Mouse (Mus musculus) kidney, embryonic 15.5 days (tissue): Measurements from ENCODE around the gene Olfr1177-ps. TPM values are rescaled to one million over a fixed set of nuclear protein-coding genes. Genes with fewer than 3 reads are reported as not detected.

ENCODE experiments used
- ATAC-seq: fragments of 200-750 bp; cut with Nextera tagmentation; replicated peaks from 2 replicates; pipeline ENCODE4 v1.8.0; 2017; ENCODE audit warnings: moderate TSS enrichment; ENCODE audit not compliant: low FRiP score
- H3K27ac ChIP-seq: fragments of 300-500 bp; sonication (generic); 2 replicates; pipeline ENCODE4 v1.5.1; 2015; ENCODE audit warnings: mild to moderate bottlenecking, inconsistent platforms
- H3K27me3 ChIP-seq: fragments of 300-500 bp; sonication (generic); 2 replicates; pipeline ENCODE4 v1.6.1; 2015; ENCODE audit warnings: inconsistent platforms
- H3K36me3 ChIP-seq: fragments of 300-500 bp; sonication (generic); 2 replicates; pipeline ENCODE4 v1.6.1; 2015; ENCODE audit warnings: inconsistent platforms
- H3K4me1 ChIP-seq: fragments of 300-500 bp; sonication (generic); 2 replicates; pipeline ENCODE4 v1.6.1; 2015; ENCODE audit warnings: inconsistent platforms
- H3K4me2 ChIP-seq: fragments of 300-500 bp; sonication (generic); 2 replicates; pipeline ENCODE4 v1.6.1; 2015; ENCODE audit warnings: moderate library complexity, mild to moderate bottlenecking, inconsistent platforms
- H3K4me3 ChIP-seq: fragments of 300-500 bp; sonication (generic); replicated peaks from 2 replicates; pipeline ENCODE4 v1.5.1; 2015; ENCODE audit warnings: mild to moderate bottlenecking, inconsistent platforms
- H3K9ac ChIP-seq: fragments of 300-500 bp; sonication (generic); 2 replicates; pipeline ENCODE4 v1.6.1; 2015; ENCODE audit warnings: mild to moderate bottlenecking, inconsistent platforms
- H3K9me3 ChIP-seq: fragments of 300-500 bp; sonication (generic); replicated peaks from 2 replicates; pipeline ENCODE4 v1.6.1; 2016; ENCODE audit warnings: inconsistent platforms
- WGBS: fragments of 180-500 bp; shearing (Covaris S2); methylation state at CpG from one replicate; pipeline ENCODE4 v1.1.7; 2015; ENCODE audit warnings: mixed read lengths; 5-methylcytosine and 5-hydroxymethylcytosine counted together
- polyA plus RNA-seq: library from polyadenylated mRNA; unstranded; fragments of >200 nt; fragmentation: Nextera tagmentation; extraction: Ambion mirVana; gene quantifications from 2 replicates; pipeline ENCODE4 v1.2.1, GENCODE M21; 2015

Olfr1177-ps gene
- not detected in 2 replicates for polyA plus RNA-seq

DNA sequence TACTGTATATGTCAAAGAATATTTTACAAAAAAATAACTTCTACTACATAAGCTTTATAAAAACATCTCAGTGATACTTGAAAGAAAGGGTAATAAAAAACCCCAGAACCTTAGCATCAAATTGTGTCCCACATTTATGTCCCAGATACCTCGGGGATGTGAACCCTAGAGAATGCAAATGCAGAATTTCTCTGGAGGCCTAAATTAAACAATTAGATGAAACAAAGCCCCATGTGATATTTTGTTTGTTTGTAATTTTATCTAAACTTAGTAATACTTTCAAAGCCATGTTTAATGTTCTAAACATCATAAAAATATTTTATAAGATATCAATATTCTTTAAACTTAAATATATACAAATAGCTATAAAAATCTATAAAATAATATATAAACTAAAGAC lies at the start of gene Olfr1177-ps:
Olfr1177-ps (minus strand) TSS at position 101 of the 400 bp plus-strand sequence.
- H3K4me1 ChIP-seq: no peaks in the 10 kb centered on the region
- H3K4me3 ChIP-seq: no peak within 1 kb of the TSS
- H3K9me3 ChIP-seq: no peaks in the 10 kb centered on the region
- no peak within 1 kb of the TSS for H3K27ac ChIP-seq
- no peak for ATAC-seq
- H3K4me2 ChIP-seq: no peak within 1 kb of the TSS
- H3K9ac ChIP-seq: no peak within 1 kb of the TSS
- no peaks in the 10 kb centered on the region for H3K27me3 ChIP-seq
- 76% methylated on average over 1 of the region's 1 CpGs for WGBS
- no peaks in the 10 kb centered on the region for H3K36me3 ChIP-seq

DNA sequence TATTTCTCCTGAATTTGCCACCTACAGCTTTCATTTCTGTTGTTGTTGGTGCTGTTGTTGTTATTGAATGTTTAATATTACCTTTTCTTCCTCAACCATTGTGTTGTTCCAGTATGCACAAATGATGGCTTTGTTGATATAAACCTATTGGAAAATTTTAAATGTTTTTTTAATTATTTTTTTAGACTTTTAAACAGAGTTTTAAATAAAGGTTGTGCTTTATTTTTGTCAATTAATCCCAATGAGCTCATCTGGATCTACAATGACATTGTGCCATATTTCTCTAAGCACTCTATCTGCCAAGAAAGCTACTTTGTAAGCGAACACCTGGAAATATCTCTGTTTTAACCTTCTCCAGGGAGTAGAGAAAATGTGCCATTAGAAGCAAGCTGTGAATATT lies 40.5 kb upstream of the Olfr1177-ps start, which contains the start of gene Olfr1178:
Olfr1178 (plus strand) TSS at position 301 of the 400 bp plus-strand sequence.
- Histone ChIP-seq H3K4me2 (no peak within 1 kb of the TSS), H3K27ac (no peak within 1 kb of the TSS), H3K4me1 (no peaks in the 10 kb centered on the region), H3K27me3 (no peaks in the 10 kb centered on the region), H3K36me3 (no peaks in the 10 kb centered on the region), H3K4me3 (no peak within 1 kb of the TSS), H3K9ac (no peak within 1 kb of the TSS), H3K9me3 (no peaks in the 10 kb centered on the region)
- 82% methylated on average over 1 of the region's 1 CpGs for WGBS
- ATAC-seq: no peak

DNA sequence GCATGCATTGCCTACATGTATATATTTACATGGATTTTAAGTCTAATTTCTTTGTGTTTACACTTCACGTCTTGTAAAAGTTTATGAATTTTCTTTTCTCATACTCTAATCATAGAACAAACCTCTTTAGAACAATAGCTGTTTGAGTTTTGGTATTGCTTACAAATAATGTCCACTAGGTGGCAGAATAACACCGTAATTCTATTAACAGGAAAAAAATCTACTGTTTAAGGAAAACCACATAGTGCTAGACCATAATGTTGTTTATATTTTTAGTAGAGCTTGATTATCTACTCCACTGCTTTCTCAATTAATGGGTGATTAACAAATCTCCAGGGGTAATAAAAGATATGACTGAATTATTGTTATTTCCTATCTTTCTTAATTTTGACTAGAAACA lies 10.0 kb upstream of the Olfr1177-ps start:
- 3% methylated on average over 2 of the region's 2 CpGs for WGBS
- Histone ChIP-seq H3K4me2 (no peak overlapping the region), H3K9me3 (no peaks in the 10 kb centered on the region), H3K4me1 (no peaks in the 10 kb centered on the region), H3K36me3 (no peaks in the 10 kb centered on the region), H3K27ac (no peak overlapping the region), H3K27me3 (no peaks in the 10 kb centered on the region), H3K4me3 (no peak overlapping the region), H3K9ac (no peak overlapping the region)
- no peak for ATAC-seq

DNA sequence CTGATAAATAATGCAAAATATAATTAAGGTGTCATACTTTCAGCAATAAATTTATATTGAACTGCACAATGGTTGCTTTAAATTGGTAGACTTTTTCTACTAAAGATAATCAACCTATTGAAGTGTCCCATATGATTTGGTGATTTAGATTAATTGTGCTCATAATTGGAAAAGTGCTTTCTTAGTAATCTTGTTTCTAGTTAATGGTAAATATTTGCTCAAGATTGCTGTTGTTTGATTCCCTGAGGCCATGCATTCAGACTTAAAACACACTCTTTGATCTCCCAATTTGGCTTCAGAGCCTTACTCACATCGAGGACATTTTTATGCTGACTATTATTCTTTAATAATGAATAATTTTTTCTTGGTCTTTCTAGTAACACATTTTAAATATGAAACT lies 9.9 kb downstream of the Olfr1177-ps start, which contains the start of gene Olfr1176:
Olfr1176 (plus strand) TSS at position 301 of the 400 bp plus-strand sequence.
- Histone ChIP-seq H3K9ac (no peak within 1 kb of the TSS), H3K9me3 (no peaks in the 10 kb centered on the region), H3K27ac (no peak within 1 kb of the TSS), H3K27me3 (no peaks in the 10 kb centered on the region), H3K36me3 (no peaks in the 10 kb centered on the region), H3K4me2 (no peak within 1 kb of the TSS), H3K4me3 (no peak within 1 kb of the TSS), H3K4me1 (no peaks in the 10 kb centered on the region)
- ATAC-seq: no peak
- 80% methylated on average over 1 of the region's 1 CpGs for WGBS

GRCm38 (mm10) chr2:88327115-88327514 lies 19.2 kb downstream of the Olfr1177-ps start, which contains the start of gene Olfr1175-ps:
Gene Olfr1175-ps (minus strand): TSS chr2:88327215.
- no peak within 1 kb of the TSS for H3K4me3 ChIP-seq
- H3K9ac ChIP-seq: no peak within 1 kb of the TSS
- no peak within 1 kb of the TSS for H3K27ac ChIP-seq
- no peaks in the 10 kb centered on the region for H3K9me3 ChIP-seq
- H3K27me3 ChIP-seq: no peaks in the 10 kb centered on the region
- H3K4me1 ChIP-seq: no peaks in the 10 kb centered on the region
- 84% methylated on average over 2 of the region's 2 CpGs for WGBS
- no peak for ATAC-seq
- no peaks in the 10 kb centered on the region for H3K36me3 ChIP-seq
- H3K4me2 ChIP-seq: no peak within 1 kb of the TSS

DNA sequence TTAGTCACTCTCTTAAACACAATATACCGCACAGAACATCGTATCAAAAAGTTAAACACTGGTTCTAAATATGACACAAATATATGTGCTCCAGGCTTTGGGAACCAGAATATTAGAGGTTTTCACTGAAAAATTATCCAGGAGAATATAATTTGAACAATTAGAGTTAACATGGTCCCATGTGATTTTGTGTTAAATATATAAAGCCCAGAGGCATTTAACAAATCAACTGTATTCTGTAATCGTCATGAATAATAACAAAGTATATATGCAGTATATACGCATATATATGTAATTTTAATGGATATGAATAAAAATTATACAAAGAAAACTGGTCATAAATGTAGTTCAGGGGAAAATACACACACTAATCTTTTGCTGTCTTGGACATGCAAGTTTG lies 31.3 kb downstream of the Olfr1177-ps start, which contains the start of gene Olfr1174-ps:
Olfr1174-ps (minus strand) TSS at position 101 of the 400 bp plus-strand sequence.
- no peaks in the 10 kb centered on the region for H3K27me3 ChIP-seq
- ATAC-seq: no peak
- 92% methylated on average over 4 of the region's 4 CpGs for WGBS
- H3K4me2 ChIP-seq: no peak within 1 kb of the TSS
- H3K4me1 ChIP-seq: no peaks in the 10 kb centered on the region
- H3K9me3 ChIP-seq: no peaks in the 10 kb centered on the region
- no peaks in the 10 kb centered on the region for H3K36me3 ChIP-seq
- H3K27ac ChIP-seq: no peak within 1 kb of the TSS
- no peak within 1 kb of the TSS for H3K9ac ChIP-seq
- no peak within 1 kb of the TSS for H3K4me3 ChIP-seq

Other genes with a start within 250 kb of the Olfr1177-ps start
- not detected in 2 replicates for gene Olfr1166, start 218.2 kb downstream of the Olfr1177-ps start, polyA plus RNA-seq
- gene Olfr1167, start 191.3 kb downstream of the Olfr1177-ps start, polyA plus RNA-seq: not detected in 2 replicates
- not detected in 2 replicates for gene Olfr1168, start 164.6 kb downstream of the Olfr1177-ps start, polyA plus RNA-seq
- not detected in 2 replicates for gene Olfr1170, start 118.2 kb downstream of the Olfr1177-ps start, polyA plus RNA-seq
- not detected in 2 replicates for gene Olfr1173, start 66.6 kb downstream of the Olfr1177-ps start, polyA plus RNA-seq
- gene Olfr1174-ps, start 31.4 kb downstream of the Olfr1177-ps start, polyA plus RNA-seq: not detected in 2 replicates
- gene Olfr1175-ps, start 19.3 kb downstream of the Olfr1177-ps start, polyA plus RNA-seq: not detected in 2 replicates
- gene Olfr1176, start 9.8 kb downstream of the Olfr1177-ps start, polyA plus RNA-seq: not detected in 2 replicates
- not detected in 2 replicates for gene Olfr1178, start 40.6 kb upstream of the Olfr1177-ps start, polyA plus RNA-seq
- gene Olfr1179, start 60.0 kb upstream of the Olfr1177-ps start, polyA plus RNA-seq: not detected in 2 replicates
- not detected in 2 replicates for gene Olfr1180, start 72.7 kb upstream of the Olfr1177-ps start, polyA plus RNA-seq
- gene Olfr1181, start 79.7 kb upstream of the Olfr1177-ps start, polyA plus RNA-seq: not detected in 2 replicates
- not detected in 2 replicates for gene Gm13757, start 102.6 kb upstream of the Olfr1177-ps start, polyA plus RNA-seq
- gene Olfr1183, start 108.4 kb upstream of the Olfr1177-ps start, polyA plus RNA-seq: not detected in 2 replicates
- not detected in 2 replicates for gene Olfr1184, start 137.1 kb upstream of the Olfr1177-ps start, polyA plus RNA-seq
- gene Olfr1185-ps1, start 146.8 kb upstream of the Olfr1177-ps start, polyA plus RNA-seq: not detected in 2 replicates
- not detected in 2 replicates for gene Olfr1186, start 172.1 kb upstream of the Olfr1177-ps start, polyA plus RNA-seq
- gene Olfr1188, start 210.4 kb upstream of the Olfr1177-ps start, polyA plus RNA-seq: not detected in 2 replicates
- gene Olfr1189, start 240.0 kb upstream of the Olfr1177-ps start, polyA plus RNA-seq: not detected in 2 replicates